Mouse (Mus musculus) effector memory CD4-positive, alpha-beta T cell, adult 7 months (primary cell): Measurements from ENCODE around the gene Rin2. TPM values are rescaled to one million over a fixed set of nuclear protein-coding genes. Genes with fewer than 3 reads are reported as not detected.

Experiments
- polyA plus RNA-seq: library from polyadenylated mRNA; unstranded; fragments of 100-300 nt; shearing (Covaris generic); gene quantifications from one replicate; pipeline ENCODE4 v1.2.1, GENCODE M21; 2017

Gene Rin2
- polyA plus RNA-seq, result 0.41 TPM

DNA sequence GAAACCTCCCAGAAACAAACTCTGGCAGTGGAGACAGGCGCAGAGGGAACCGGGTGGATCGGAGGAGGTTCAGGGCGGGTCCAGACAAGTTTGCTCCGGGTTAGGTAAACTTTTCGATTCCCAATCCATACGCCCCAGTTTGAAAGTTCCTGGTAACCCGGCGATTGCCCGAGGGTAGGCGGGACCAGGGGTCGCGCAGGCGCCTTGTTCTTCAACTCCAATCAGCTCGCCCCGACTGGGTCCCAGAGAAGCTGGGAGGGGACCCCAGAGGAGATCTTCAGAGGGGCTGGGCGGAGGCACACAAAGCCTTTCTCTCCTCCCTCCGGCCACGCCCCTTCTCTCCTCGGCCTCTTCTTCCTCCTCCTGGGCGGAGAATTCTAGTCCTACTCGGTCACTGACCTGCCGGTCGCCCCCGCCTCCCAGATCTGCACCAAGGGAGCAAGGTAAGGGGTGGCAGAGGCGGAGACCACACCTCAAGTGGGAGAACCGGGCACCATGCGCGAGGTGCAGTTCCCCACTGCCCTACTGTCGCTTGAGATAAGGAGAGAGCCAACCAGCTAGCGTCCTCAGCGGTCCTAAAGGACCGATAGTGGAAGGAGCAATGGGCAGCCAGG lies at the start of gene Rin2:
Gene Rin2 (plus strand): TSS at position 74 of the 614 bp plus-strand sequence.

DNA sequence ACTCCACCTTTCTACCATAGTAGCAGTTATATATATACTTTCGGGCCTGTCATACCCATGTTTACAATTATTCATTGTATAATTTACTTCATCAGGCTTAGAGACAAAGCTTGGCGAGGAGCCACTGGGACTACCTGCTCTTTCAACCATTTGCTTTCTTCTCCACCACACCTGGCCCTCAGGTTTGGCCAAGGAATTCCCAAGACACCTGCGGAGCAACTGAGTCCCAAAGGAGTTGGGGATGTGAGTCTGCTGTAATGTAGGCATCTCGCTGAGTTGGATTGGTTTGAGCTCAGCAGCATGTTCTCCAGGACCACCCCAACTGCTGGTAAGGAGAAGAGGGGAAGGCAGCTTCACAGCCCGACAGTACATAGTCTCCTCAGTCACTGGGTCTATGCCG lies 226.8 kb downstream of the Rin2 start, which contains the start of gene Naa20:
Gene Naa20 (plus strand): TSS at position 239 of the 400 bp plus-strand sequence.

DNA sequence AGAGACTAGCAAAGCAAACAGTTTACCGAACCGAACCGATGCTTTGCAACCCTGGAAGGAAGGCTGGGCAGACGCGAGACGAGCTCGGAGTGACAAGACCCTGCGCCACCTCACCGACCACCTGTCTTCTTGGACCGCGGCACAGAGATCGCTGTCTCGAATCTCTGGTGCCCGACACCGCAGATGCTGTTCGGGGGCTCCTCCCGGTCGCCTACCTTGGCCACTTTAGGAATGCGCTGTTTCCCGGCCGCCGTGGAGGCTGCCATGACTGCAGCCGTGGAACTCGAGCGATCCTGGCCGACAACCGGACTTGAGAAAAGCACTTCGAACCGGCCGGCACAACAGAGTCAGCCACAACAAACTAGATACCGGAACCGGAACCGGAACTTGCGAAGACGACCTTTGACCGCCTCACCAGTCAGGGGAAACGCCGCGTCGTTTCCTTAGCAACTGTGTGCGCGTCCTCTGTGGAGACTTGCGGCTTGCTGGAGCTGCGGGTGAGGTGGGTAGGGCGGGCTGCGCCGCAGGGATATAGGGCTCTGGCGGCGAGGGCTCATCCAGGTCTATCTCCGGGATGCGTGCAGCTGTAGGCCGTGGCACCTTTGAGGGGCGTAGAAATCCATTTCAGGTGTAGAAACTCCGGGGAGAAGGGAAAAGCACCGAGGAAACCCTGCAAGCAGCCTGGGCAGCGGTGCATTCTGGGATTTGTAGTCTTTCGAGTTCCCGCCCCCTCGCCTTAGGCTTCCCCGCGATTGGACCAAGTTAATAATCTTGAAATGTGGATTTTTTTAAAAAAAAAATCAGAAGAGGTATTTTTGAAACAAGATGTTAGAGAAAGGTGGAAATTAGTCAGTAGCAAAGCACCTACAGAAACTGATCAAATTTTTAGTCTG lies 259.6 kb downstream of the Rin2 start, which contains the start of the genes Cfap61 and Crnkl1:
Gene Cfap61 (plus strand): TSS at position 446 of the 893 bp plus-strand sequence.
Gene Crnkl1 (minus strand): TSS at position 676 of the 893 bp plus-strand sequence.

Other genes starting within 250 kb of the Rin2 start
- gene Naa20, start 226.9 kb downstream of the Rin2 start, polyA plus RNA-seq, result 58.6 TPM